Mouse (Mus musculus) MEL (cell line): Measurements from ENCODE around the gene Uox. TPM values are rescaled to one million over a fixed set of nuclear protein-coding genes. Genes with fewer than 3 reads are reported as not detected.

Source experiments
- DNase-seq: peaks from one replicate; pipeline ENCODE4 v3.0.0; 2011; ENCODE audit warnings: low read depth, low spot score
- H3K27ac ChIP-seq: 2 replicates; pipeline ENCODE4 v1.5.1; 2012; ENCODE audit warnings: low read depth, mild to moderate bottlenecking, control low read depth, low read length, moderate library complexity; ENCODE audit not compliant: control insufficient read depth
- H3K27me3 ChIP-seq, 2 experiments: fragments of 150-350 bp in 1 of 2; sonication (generic) in 1 of 2; 2 replicates each; pipeline ENCODE4 v1.6.1; 2012; ENCODE audit warnings: low read length in 2 of 2, mild to moderate bottlenecking in 2 of 2, improper control_type of control experiment in 1 of 2, moderate library complexity in 1 of 2; ENCODE audit not compliant: insufficient read depth in 2 of 2, control insufficient read depth in 1 of 2
- H3K36me3 ChIP-seq, 2 experiments: 2 replicates each; pipeline ENCODE4 v1.6.1; 2012 to 2014; ENCODE audit warnings: low read length in 2 of 2, improper control_type of control experiment in 1 of 2, inconsistent platforms in 1 of 2, mild to moderate bottlenecking in 1 of 2; ENCODE audit not compliant: insufficient read depth in 2 of 2, control insufficient read depth in 1 of 2
- H3K4me1 ChIP-seq, 2 experiments: fragments of 150-350 bp in 1 of 2; sonication (generic) in 1 of 2; 2 replicates each; pipeline ENCODE4 v1.6.1; 2012; ENCODE audit warnings: low read length in 2 of 2, improper control_type of control experiment in 1 of 2, mild to moderate bottlenecking in 1 of 2; ENCODE audit not compliant: insufficient read depth in 2 of 2, control insufficient read depth in 1 of 2
- H3K4me3 ChIP-seq, 2 experiments: fragments of 150-350 bp in 1 of 2; sonication (generic) in 1 of 2; 2 replicates each; pipeline ENCODE4 v1.5.1; 2012; ENCODE audit warnings: low read depth in 2 of 2, low read length in 2 of 2, mild to moderate bottlenecking in 2 of 2, moderate library complexity in 2 of 2, control low read depth in 1 of 2, improper control_type of control experiment in 1 of 2; ENCODE audit not compliant: control insufficient read depth in 1 of 2, insufficient read depth in 1 of 2
- H3K79me2 ChIP-seq: 2 replicates; pipeline ENCODE4 v1.6.1; 2012; ENCODE audit warnings: mild to moderate bottlenecking, low read length, moderate library complexity; ENCODE audit not compliant: control insufficient read depth, poor library complexity, insufficient read depth
- H3K9ac ChIP-seq: 2 replicates; pipeline ENCODE4 v1.6.1; 2012; ENCODE audit warnings: low read depth, mild to moderate bottlenecking, control low read depth, low read length, moderate library complexity; ENCODE audit not compliant: control insufficient read depth, poor library complexity, severe bottlenecking
- H3K9me3 ChIP-seq: fragments of 150-350 bp; sonication (generic); replicated peaks from 2 replicates; pipeline ENCODE4 v1.6.1; 2012; ENCODE audit warnings: mild to moderate bottlenecking, low read length, improper control_type of control experiment, moderate library complexity; ENCODE audit not compliant: insufficient read depth
- BHLHE40 ChIP-seq: IDR thresholded peaks from 2 replicates; pipeline ENCODE4 v1.6.1; 2012; ENCODE audit warnings: low read depth, mild to moderate bottlenecking, inconsistent platforms, low read length, improper control_type of control experiment, borderline replicate concordance
- E2F4 ChIP-seq: IDR thresholded peaks from 2 replicates; pipeline ENCODE4 v1.6.1; 2011; ENCODE audit warnings: low read depth, low read length, improper control_type of control experiment, borderline replicate concordance
- GABPA ChIP-seq: IDR thresholded peaks from 2 replicates; pipeline ENCODE4 v1.6.1; 2012; ENCODE audit warnings: low read depth, mild to moderate bottlenecking, inconsistent platforms, low read length, improper control_type of control experiment, moderate library complexity
- HCFC1 ChIP-seq: IDR thresholded peaks from 2 replicates; pipeline ENCODE4 v1.6.1; 2012; ENCODE audit warnings: low read depth, mild to moderate bottlenecking, inconsistent platforms, low read length, improper control_type of control experiment, moderate library complexity
- JUND ChIP-seq: IDR thresholded peaks from 2 replicates; pipeline ENCODE4 v1.6.1; 2011; ENCODE audit warnings: low read depth, mild to moderate bottlenecking, improper control_type of control experiment, low read length
- MAFK ChIP-seq: IDR thresholded peaks from 2 replicates; pipeline ENCODE4 v1.6.1; 2011; ENCODE audit warnings: low read depth, mild to moderate bottlenecking, low read length, improper control_type of control experiment, borderline replicate concordance
- MAX ChIP-seq: IDR thresholded peaks from 2 replicates; pipeline ENCODE4 v1.6.1; 2011; ENCODE audit warnings: low read length, improper control_type of control experiment
- MAZ ChIP-seq: IDR thresholded peaks from 2 replicates; pipeline ENCODE4 v1.6.1; 2012; ENCODE audit warnings: low read depth, mild to moderate bottlenecking, inconsistent platforms, low read length, improper control_type of control experiment
- MYB ChIP-seq: IDR thresholded peaks from 2 replicates; pipeline ENCODE4 v1.6.1; 2011; ENCODE audit warnings: mild to moderate bottlenecking, low read depth, low read length, improper control_type of control experiment
- MYC ChIP-seq: IDR thresholded peaks from 2 replicates; pipeline ENCODE4 v1.6.1; 2011; ENCODE audit warnings: low read depth, mild to moderate bottlenecking, low read length, improper control_type of control experiment, moderate library complexity
- NELFE ChIP-seq: IDR thresholded peaks from 2 replicates; pipeline ENCODE4 v1.6.1; 2011; ENCODE audit warnings: low read depth, low read length, improper control_type of control experiment
- RCOR1 ChIP-seq: IDR thresholded peaks from 2 replicates; pipeline ENCODE4 v1.6.1; 2012; ENCODE audit warnings: low read depth, mild to moderate bottlenecking, inconsistent platforms, low read length, improper control_type of control experiment
- TCF12 ChIP-seq: IDR thresholded peaks from 2 replicates; pipeline ENCODE4 v1.6.1; 2014; ENCODE audit warnings: low read depth, mild to moderate bottlenecking, inconsistent platforms, low read length, improper control_type of control experiment, moderate library complexity
- USF2 ChIP-seq, 2 experiments: IDR thresholded peaks; 2 replicates each; pipeline ENCODE4 v1.6.1; 2011 to 2012; ENCODE audit warnings: improper control_type of control experiment in 2 of 2, low read length in 2 of 2, borderline replicate concordance in 1 of 2, inconsistent platforms in 1 of 2, low read depth in 1 of 2, mild to moderate bottlenecking in 1 of 2; ENCODE audit not compliant: insufficient read depth in 1 of 2
- polyA plus RNA-seq, 2 experiments: library from polyadenylated mRNA; stranded (reverse) in 1 of 2; unstranded in 1 of 2; fragments of >175 nt in 1 of 2; fragments of >200 nt in 1 of 2; gene quantifications; 2 replicates each; pipeline versions ENCODE4 v1.2.1 to v1.2.4; 2012; ENCODE audit warnings: low replicate concordance in 2 of 2, low read depth in 1 of 2; ENCODE audit not compliant: insufficient read length in 2 of 2, insufficient read depth in 1 of 2, missing spikeins in 1 of 2
- total RNA-seq: library from RNA; depleted of rRNA; stranded (reverse); fragments of 300-350 nt; gene quantifications from 2 replicates; pipeline ENCODE4 v1.2.3, GENCODE M21; 2012; rRNA removed

Uox gene
- total and polyA plus RNA-seq, 3 experiments: not detected

- H3K9ac ChIP-seq: no peak overlapping the region
- no peak overlapping the region for H3K4me3 ChIP-seq
- no peaks in the 10 kb centered on the region for H3K79me2 ChIP-seq
- H3K9me3 ChIP-seq: no peaks in the 10 kb centered on the region
- TF ChIP-seq MAFK: no peak
- peaks cover 3 to 4% of the 10 kb centered on the region in 2 experiments; a peak in 2 of 4 replicates for H3K4me1 ChIP-seq
- no peak for DNase-seq
- no peaks in the 10 kb centered on the region for H3K27me3 ChIP-seq
- H3K36me3 ChIP-seq: no peaks in the 10 kb centered on the region
- no peak overlapping the region for H3K27ac ChIP-seq
These were observed 109.4 kb downstream of the Uox start for GRCm38 (mm10) chr3:146679646-146680045.

- Histone ChIP-seq H3K9ac (no peak overlapping the region), H3K4me3 (no peak overlapping the region), H3K9me3 (no peaks in the 10 kb centered on the region), H3K27me3 (no peaks in the 10 kb centered on the region), H3K79me2 (no peaks in the 10 kb centered on the region), H3K27ac (no peak overlapping the region)
- no peak for DNase-seq
- TF ChIP-seq MYC (no peak), E2F4 (no peak), USF2 (IDR thresholded peaks at IDR 0.05; ENCODE audit: borderline replicate concordance in 1 of 2, insufficient read depth in 1 of 2, low read depth in 1 of 2, low read length in 2 of 2) (no peak), GABPA (no peak), BHLHE40 (no peak), HCFC1 (no peak)
- TF ChIP-seq, all 39 proteins: peak for 0
- peaks cover 4% of the 10 kb centered on the region in 2 experiments; a peak in 3 of 4 replicates for H3K4me1 ChIP-seq
- H3K36me3 ChIP-seq: peaks cover 0 to 2% of the 10 kb centered on the region in 2 experiments; a peak in 2 of 4 replicates
These were observed 110.4 kb downstream of the Uox start for GRCm38 (mm10) chr3:146680625-146681024.

GRCm38 (mm10) chr3:146681696-146682095, 111.5 kb downstream of the Uox start:
- Histone ChIP-seq H3K9me3 (no peaks in the 10 kb centered on the region), H3K4me3 (peak overlapping the region; percentile 55 to 58), H3K4me1 (peaks cover 4 to 14% of the 10 kb centered on the region in 2 experiments), H3K27me3 (no peaks in the 10 kb centered on the region), H3K79me2 (no peaks in the 10 kb centered on the region), H3K9ac (peak overlapping the region; percentile 75), H3K36me3 (peaks cover 0 to 10% of the 10 kb centered on the region in 2 experiments; a peak in 2 of 4 replicates), H3K27ac (peak overlapping the region; percentile 93)
- peak; percentile 65 for DNase-seq
- TF ChIP-seq RCOR1 (no peak), NELFE (peak; percentile 27; the same call in 1 of the 2 replicates), BHLHE40 (no peak), MYB (peak; percentile 46), MAX (0 out of 2 replicates have a peak, but pooled peaks have one; percentile 12), MAZ (no peak), TCF12 (0 out of 2 replicates have a peak, but pooled peaks have one; percentile 3), JUND (peak; percentile 37; the same call in 1 of the 2 replicates)

Other genes starting within 250 kb of the Uox start
- 52.1 and 54.8 TPM in 2 replicates for gene Ssx2ip, start 165.8 kb upstream of the Uox start, total RNA-seq
- 100 to 1,000 TPM in 1 of 2 experiments, 10 to 100 TPM in 1; 70.0 to 270 TPM for gene Ssx2ip, start 165.8 kb upstream of the Uox start, polyA plus RNA-seq
- gene Ctbs, start 120.6 kb upstream of the Uox start, total RNA-seq: 3.2 and 3.7 TPM in 2 replicates
- gene Ctbs, start 120.6 kb upstream of the Uox start, polyA plus RNA-seq: 1 to 10 TPM in 1 of 2 experiments, not detected in 1; 5.1 TPM
- gene Spata1, start 70.7 kb upstream of the Uox start, total RNA-seq: 1.1 and 1.2 TPM in 2 replicates
- 1 to 10 TPM in 1 of 2 experiments, not detected in 1; 1.9 TPM for gene Spata1, start 70.7 kb upstream of the Uox start, polyA plus RNA-seq
- gene Gng5, start 70.6 kb upstream of the Uox start, total RNA-seq: 186 and 193 TPM in 2 replicates
- 1,000 to 10,000 TPM in 1 of 2 experiments, 100 to 1,000 TPM in 1; 266 to 2,226 TPM for gene Gng5, start 70.6 kb upstream of the Uox start, polyA plus RNA-seq
- 68.3 and 72.3 TPM in 2 replicates for gene Rpf1, start 49.0 kb upstream of the Uox start, total RNA-seq
- gene Rpf1, start 49.0 kb upstream of the Uox start, polyA plus RNA-seq: 100 to 1,000 TPM in 1 of 2 experiments, 10 to 100 TPM in 1; 73.6 to 369 TPM
- gene Dnase2b, start 45.2 kb downstream of the Uox start, total RNA-seq: not detected in 2 replicates
- gene Dnase2b, start 45.2 kb downstream of the Uox start, polyA plus RNA-seq: not detected
- gene 4930503B20Rik, start 80.9 kb downstream of the Uox start, total RNA-seq: 0.08 TPM in 1 of 2 replicates, not detected in the other
- gene 4930503B20Rik, start 80.9 kb downstream of the Uox start, polyA plus RNA-seq: not detected
- gene Samd13, start 115.2 kb downstream of the Uox start, total RNA-seq: 1.1 and 1.9 TPM in 2 replicates
- gene Samd13, start 115.2 kb downstream of the Uox start, polyA plus RNA-seq: 1 to 10 TPM in 1 of 2 experiments, not detected in 1; 1.2 TPM
- 15.5 and 16.5 TPM in 2 replicates for gene Prkacb, start 242.6 kb downstream of the Uox start, total RNA-seq
- gene Prkacb, start 242.6 kb downstream of the Uox start, polyA plus RNA-seq: 10 to 100 TPM; 31.8 to 55.6 TPM